20 mouse cellular contexts compared by ENCODE assay signal in the genomic region with DNA sequence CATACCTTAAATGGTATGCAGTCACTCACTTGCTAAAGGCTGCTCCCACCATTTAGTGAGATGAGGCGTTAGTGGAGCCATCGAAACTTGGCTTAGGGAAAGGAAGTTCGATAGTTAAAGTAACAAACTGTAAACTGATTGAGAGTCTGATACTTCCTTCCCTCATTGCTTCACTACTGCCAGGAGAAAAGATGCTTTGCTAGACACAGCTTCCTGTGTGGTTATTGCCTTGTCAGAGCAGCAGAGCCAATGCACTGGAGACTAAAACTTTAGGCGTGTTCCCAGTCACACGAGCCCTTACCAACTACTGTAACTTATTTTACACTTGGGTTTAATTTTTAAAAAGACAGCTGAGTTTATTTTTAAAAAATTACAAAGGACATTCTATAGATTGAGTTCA.
"Had no signal": no experiment of that assay in that cellular context is flagged by ENCODE, and none has a peak within 500 bp of the region (broad histone marks: within the 10 kb centered on the region; RNA-seq: fewer than 3 reads in every experiment).

No protein-coding gene starts in this region.

- DNase-seq: kidney, adult 2 months; kidney, postnatal 10 days; kidney, postnatal 36 days; left cerebral cortex, postnatal 4 days; liver, postnatal 0 days; lung, embryonic 14.5 days; midbrain, embryonic 14.5 days; retina, postnatal 1 day; right cerebral cortex, postnatal 25 days; thymus, adult 18-20 months; thymus, postnatal 25 days had no signal

- H3K27ac ChIP-seq: kidney, embryonic 15.5 days; limb, embryonic 12.5 days; limb, embryonic 15.5 days; liver, embryonic 14.5 days; macrophage; neural tube, embryonic 13.5 days had no signal

- H3K36me3 ChIP-seq: kidney, embryonic 15.5 days; limb, embryonic 12.5 days; limb, embryonic 15.5 days; neural tube, embryonic 13.5 days had no signal

- H3K4me1 ChIP-seq: kidney, embryonic 15.5 days; limb, embryonic 12.5 days; limb, embryonic 15.5 days; neural tube, embryonic 13.5 days had no signal

- H3K9ac ChIP-seq: kidney, embryonic 15.5 days; limb, embryonic 12.5 days; limb, embryonic 15.5 days; liver, embryonic 14.5 days; liver, postnatal 0 days; lung, embryonic 14.5 days; neural tube, embryonic 13.5 days had no signal

- H3K9me3 ChIP-seq: kidney, embryonic 15.5 days; limb, embryonic 12.5 days; limb, embryonic 15.5 days; neural tube, embryonic 13.5 days had no signal

- H3K4me2 ChIP-seq: kidney, embryonic 15.5 days; limb, embryonic 12.5 days; limb, embryonic 15.5 days; liver, embryonic 11.5 days; lung, embryonic 14.5 days; midbrain, embryonic 11.5 days; neural tube, embryonic 13.5 days had no signal

- H3K4me3 ChIP-seq: kidney, embryonic 15.5 days; limb, embryonic 12.5 days; limb, embryonic 15.5 days; neural tube, embryonic 13.5 days had no signal

- ATAC-seq: liver, postnatal 0 days; lung, postnatal 0 days had no signal

- H3K27me3 ChIP-seq: kidney, embryonic 15.5 days; limb, embryonic 12.5 days; limb, embryonic 15.5 days; neural tube, embryonic 13.5 days had no signal
